Mouse (Mus musculus): ENCODE results near the gene Cnn3. TPM values are rescaled to one million over a fixed set of nuclear protein-coding genes. Genes with fewer than 3 reads are reported as not detected.

Cnn3 gene
- polyA plus RNA-seq, 1 experiment: 589 TPM

DNA sequence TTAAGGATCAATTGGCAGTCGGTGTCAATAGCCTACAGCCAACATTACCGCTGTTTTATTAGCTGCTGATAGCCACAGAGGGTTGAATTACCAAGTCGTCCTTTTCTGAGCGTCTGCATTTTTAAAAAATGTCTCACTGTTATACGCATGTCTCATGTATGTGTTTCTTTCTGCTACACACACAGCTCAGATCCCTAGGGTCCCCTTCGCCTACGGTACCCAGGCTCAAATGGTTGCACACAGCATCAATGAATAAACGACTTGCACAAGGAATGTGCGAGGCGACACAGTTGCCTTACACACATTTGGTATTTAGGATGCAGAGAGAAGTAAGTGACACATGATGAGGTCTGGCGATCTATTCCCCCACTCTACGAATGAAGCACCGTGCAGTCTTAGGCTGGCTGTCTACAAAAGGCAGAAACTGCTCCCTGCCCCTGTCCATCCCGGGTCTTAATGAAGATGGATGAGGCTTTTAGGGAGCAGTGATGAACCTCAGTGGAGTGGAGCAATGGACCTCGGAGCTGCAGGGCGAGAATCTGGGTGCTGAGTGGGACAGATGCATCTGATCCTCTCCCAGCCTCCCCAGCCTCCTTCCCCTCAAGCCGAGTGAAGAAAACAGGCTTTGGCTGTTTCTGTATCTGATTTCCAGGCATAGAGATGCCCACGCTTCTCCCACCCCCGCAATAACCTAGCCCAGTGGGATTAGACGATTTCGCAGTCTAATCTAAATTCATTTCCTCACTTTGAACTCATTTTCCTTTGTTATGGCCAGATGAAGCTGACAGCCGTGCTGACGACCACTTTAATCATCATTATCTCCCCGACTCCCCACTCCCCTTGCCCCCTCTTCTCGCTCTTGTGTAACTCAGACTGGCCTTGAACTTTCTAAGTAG is 57.2 kb downstream of the Cnn3 start:
- TF ChIP-seq TCF3 (IDR thresholded peaks at IDR 0.05; ENCODE audit: insufficient read length, low read depth): no peak
- no peak for TF ChIP-seq POLR2A (IDR thresholded peaks at IDR 0.05; ENCODE audit: insufficient read length, low read depth)
- no peak for TF ChIP-seq REST (IDR thresholded peaks at IDR 0.05; ENCODE audit: insufficient read depth, insufficient read length)
- no peak for TF ChIP-seq POLR2AphosphoS2 (IDR thresholded peaks at IDR 0.05; ENCODE audit: insufficient read length, low read depth)
- Histone ChIP-seq H3K4me3 (no peak overlapping the region), H3K79me2 (ENCODE audit: control insufficient read depth, insufficient read depth) (no peaks in the 10 kb centered on the region), H3K27me3 (ENCODE audit: control insufficient read depth, insufficient read depth, insufficient read length) (no peaks in the 10 kb centered on the region), H3K36me3 (ENCODE audit: control insufficient read depth, insufficient read depth) (no peaks in the 10 kb centered on the region), H3ac (ENCODE audit: control insufficient read depth, insufficient read length) (no peak overlapping the region), H3K4me2 (ENCODE audit: low read depth) (no peak overlapping the region)

DNA sequence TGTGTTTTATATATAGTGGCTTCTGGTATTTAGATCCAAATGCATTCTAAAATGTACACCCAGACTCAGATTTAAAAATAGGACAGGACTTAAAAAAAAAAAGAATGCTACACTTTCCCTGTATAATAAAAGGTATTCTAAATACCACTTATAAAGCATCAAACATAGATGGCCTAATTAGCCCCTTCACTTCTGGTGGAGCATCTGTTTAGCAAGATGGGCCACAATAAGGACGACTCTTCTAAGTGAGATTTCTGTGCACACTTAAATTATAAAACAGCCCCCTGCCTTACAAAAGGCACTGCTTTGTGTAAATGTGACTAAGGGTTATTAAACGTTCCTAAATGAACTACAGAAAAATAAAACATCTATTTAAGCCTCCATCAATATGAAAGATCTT is 58.9 kb downstream of the Cnn3 start:
- no peak overlapping the region for H3K4me2 ChIP-seq (ENCODE audit: low read depth)
- H3ac ChIP-seq (ENCODE audit: control insufficient read depth, insufficient read length): no peak overlapping the region
- TF ChIP-seq SRF (IDR thresholded peaks at IDR 0.05; ENCODE audit: control insufficient read depth, insufficient read length, low read depth) (no peak), E2F4 (IDR thresholded peaks at IDR 0.05; ENCODE audit: insufficient read depth) (no peak), MAX (IDR thresholded peaks at IDR 0.05; ENCODE audit: low read depth) (no peak), CEBPB (IDR thresholded peaks at IDR 0.05; ENCODE audit: insufficient read depth, poor library complexity, severe bottlenecking) (no peak), MYOG (IDR thresholded peaks at IDR 0.05; ENCODE audit: control insufficient read depth in 1 of 3, insufficient read depth in 1 of 3, insufficient read length in 2 of 3, low read depth in 2 of 3) (no peak), TCF12 (IDR thresholded peaks at IDR 0.05; ENCODE audit: insufficient read depth, poor library complexity, severe bottlenecking) (no peak)
- no peaks in the 10 kb centered on the region for H3K27me3 ChIP-seq (ENCODE audit: control insufficient read depth, insufficient read depth, insufficient read length)
- no peaks in the 10 kb centered on the region for H3K36me3 ChIP-seq (ENCODE audit: control insufficient read depth, insufficient read depth)
- H3K79me2 ChIP-seq (ENCODE audit: control insufficient read depth, insufficient read depth): no peaks in the 10 kb centered on the region
- no peak overlapping the region for H3K4me3 ChIP-seq

DNA sequence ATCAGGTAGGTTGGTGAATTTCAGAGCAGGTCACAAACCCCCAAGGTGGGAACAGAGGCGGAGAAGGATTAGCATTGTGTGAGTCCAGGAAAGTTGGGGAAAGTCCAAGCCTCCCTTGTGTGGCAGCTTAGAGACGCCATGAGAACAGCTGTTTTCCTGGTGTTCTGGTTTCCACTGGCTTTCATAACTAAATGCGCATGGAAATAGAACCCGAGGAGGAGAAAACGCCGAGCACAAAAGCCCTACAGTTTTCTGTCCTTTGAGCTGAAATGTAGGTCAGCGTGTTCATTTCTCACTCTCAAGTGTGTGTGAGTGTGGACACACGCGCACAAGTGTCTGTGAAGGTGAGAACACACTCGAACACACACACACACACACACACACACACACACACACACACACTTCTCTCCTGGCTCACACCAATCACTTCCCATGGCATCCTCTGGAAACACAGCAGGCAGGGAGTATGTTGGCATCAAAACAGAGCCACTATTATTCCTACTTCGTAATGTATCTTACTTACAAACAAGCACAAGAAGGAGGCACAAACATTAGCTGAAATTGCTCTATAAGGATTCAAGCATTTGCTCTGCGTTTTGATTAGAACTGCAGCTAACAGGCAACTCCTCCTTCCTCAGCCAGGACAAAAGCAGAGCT is 63.3 kb downstream of the Cnn3 start:
- TF ChIP-seq MYOD1 (IDR thresholded peaks at IDR 0.05; ENCODE audit: control insufficient read depth in 1 of 3, insufficient read length in 2 of 3, low read depth in 2 of 3) (peak in 2 of 3 experiments; percentile 44 to 47), TCF3 (IDR thresholded peaks at IDR 0.05; ENCODE audit: insufficient read length, low read depth) (no peak), MYOG (IDR thresholded peaks at IDR 0.05; ENCODE audit: control insufficient read depth in 1 of 3, insufficient read depth in 1 of 3, insufficient read length in 2 of 3, low read depth in 2 of 3) (peak in 1 of 3 experiments; percentile 4), TCF12 (IDR thresholded peaks at IDR 0.05; ENCODE audit: insufficient read depth, poor library complexity, severe bottlenecking) (peak; percentile 6), CEBPB (IDR thresholded peaks at IDR 0.05; ENCODE audit: insufficient read depth, poor library complexity, severe bottlenecking) (no peak)
- H3ac ChIP-seq (ENCODE audit: control insufficient read depth, insufficient read length): no peak overlapping the region
- no peaks in the 10 kb centered on the region for H3K27me3 ChIP-seq (ENCODE audit: control insufficient read depth, insufficient read depth, insufficient read length)
- H3K36me3 ChIP-seq (ENCODE audit: control insufficient read depth, insufficient read depth): no peaks in the 10 kb centered on the region
- H3K4me2 ChIP-seq (ENCODE audit: low read depth): peak overlapping the region; percentile 31
- H3K79me2 ChIP-seq (ENCODE audit: control insufficient read depth, insufficient read depth): no peaks in the 10 kb centered on the region
- no peak overlapping the region for H3K4me3 ChIP-seq

DNA sequence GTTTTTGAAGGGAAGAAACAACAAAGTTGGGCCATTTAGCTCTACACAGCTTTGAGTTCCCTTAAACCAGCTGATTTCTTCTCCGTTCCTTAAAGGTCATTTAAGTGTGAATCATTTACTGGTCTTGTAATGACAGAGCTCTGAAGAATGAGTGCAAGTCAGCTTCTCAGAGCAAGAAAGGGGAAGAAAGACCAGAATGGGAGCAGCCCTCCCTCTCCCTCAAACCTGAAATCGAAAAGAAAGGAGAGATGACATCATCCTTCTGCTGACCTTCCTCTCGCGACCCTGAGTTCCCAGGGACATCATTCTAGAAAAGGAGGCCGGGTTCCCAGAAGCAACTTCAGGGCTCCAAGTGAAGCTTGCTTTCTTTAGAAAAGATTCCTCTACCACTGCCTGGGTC is 64.6 kb downstream of the Cnn3 start:
- Histone ChIP-seq H3K79me2 (ENCODE audit: control insufficient read depth, insufficient read depth) (no peaks in the 10 kb centered on the region), H3K4me3 (no peak overlapping the region), H3K27me3 (ENCODE audit: control insufficient read depth, insufficient read depth, insufficient read length) (no peaks in the 10 kb centered on the region), H3K4me2 (ENCODE audit: low read depth) (no peak overlapping the region), H3K36me3 (ENCODE audit: control insufficient read depth, insufficient read depth) (no peaks in the 10 kb centered on the region), H3ac (ENCODE audit: control insufficient read depth, insufficient read length) (no peak overlapping the region)
- TF ChIP-seq POLR2A (IDR thresholded peaks at IDR 0.05; ENCODE audit: insufficient read length, low read depth) (no peak), MYOG (IDR thresholded peaks at IDR 0.05; ENCODE audit: control insufficient read depth in 1 of 3, insufficient read depth in 1 of 3, insufficient read length in 2 of 3, low read depth in 2 of 3) (no peak), MAX (IDR thresholded peaks at IDR 0.05; ENCODE audit: low read depth) (no peak), CEBPB (IDR thresholded peaks at IDR 0.05; ENCODE audit: insufficient read depth, poor library complexity, severe bottlenecking) (no peak), POLR2AphosphoS2 (IDR thresholded peaks at IDR 0.05; ENCODE audit: insufficient read length, low read depth) (no peak), SRF (IDR thresholded peaks at IDR 0.05; ENCODE audit: control insufficient read depth, insufficient read length, low read depth) (no peak), REST (IDR thresholded peaks at IDR 0.05; ENCODE audit: insufficient read depth, insufficient read length) (no peak), E2F4 (IDR thresholded peaks at IDR 0.05; ENCODE audit: insufficient read depth) (no peak), USF1 (IDR thresholded peaks at IDR 0.05; ENCODE audit: low read depth) (no peak), MYOD1 (IDR thresholded peaks at IDR 0.05; ENCODE audit: control insufficient read depth in 1 of 3, insufficient read length in 2 of 3, low read depth in 2 of 3) (no peak), TCF12 (IDR thresholded peaks at IDR 0.05; ENCODE audit: insufficient read depth, poor library complexity, severe bottlenecking) (no peak), TCF3 (IDR thresholded peaks at IDR 0.05; ENCODE audit: insufficient read length, low read depth) (no peak)

DNA sequence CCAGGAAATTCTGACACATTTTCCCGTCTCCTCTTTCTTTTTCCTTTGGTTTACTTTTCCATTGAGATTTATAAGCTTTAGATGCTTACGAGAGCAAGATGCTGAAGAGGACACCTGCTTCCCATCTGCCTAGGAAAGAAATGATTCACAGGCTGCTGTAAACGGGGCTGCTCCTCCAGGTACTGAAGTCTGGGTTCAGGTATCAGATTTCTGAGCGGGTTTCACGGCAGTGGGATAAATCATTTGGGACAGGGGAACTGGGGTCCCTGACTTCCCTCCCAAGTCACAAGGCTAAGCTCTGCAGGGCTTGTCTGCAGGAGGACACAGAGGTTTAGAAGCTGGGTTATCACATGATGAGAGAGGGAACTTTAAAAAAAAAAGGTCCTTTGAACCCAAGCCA is 65.7 kb downstream of the Cnn3 start:
- H3K36me3 ChIP-seq (ENCODE audit: control insufficient read depth, insufficient read depth): no peaks in the 10 kb centered on the region
- TF ChIP-seq REST (IDR thresholded peaks at IDR 0.05; ENCODE audit: insufficient read depth, insufficient read length): no peak
- no peak for TF ChIP-seq TCF3 (IDR thresholded peaks at IDR 0.05; ENCODE audit: insufficient read length, low read depth)
- TF ChIP-seq SRF (IDR thresholded peaks at IDR 0.05; ENCODE audit: control insufficient read depth, insufficient read length, low read depth): no peak
- no peak for TF ChIP-seq MYOD1 (IDR thresholded peaks at IDR 0.05; ENCODE audit: control insufficient read depth in 1 of 3, insufficient read length in 2 of 3, low read depth in 2 of 3)
- no peak for TF ChIP-seq USF1 (IDR thresholded peaks at IDR 0.05; ENCODE audit: low read depth)
- TF ChIP-seq POLR2A (IDR thresholded peaks at IDR 0.05; ENCODE audit: insufficient read length, low read depth): no peak
- no peak for TF ChIP-seq POLR2AphosphoS2 (IDR thresholded peaks at IDR 0.05; ENCODE audit: insufficient read length, low read depth)
- TF ChIP-seq CEBPB (IDR thresholded peaks at IDR 0.05; ENCODE audit: insufficient read depth, poor library complexity, severe bottlenecking): no peak
- TF ChIP-seq E2F4 (IDR thresholded peaks at IDR 0.05; ENCODE audit: insufficient read depth): no peak
- no peak for TF ChIP-seq MAX (IDR thresholded peaks at IDR 0.05; ENCODE audit: low read depth)
- TF ChIP-seq MYOG (IDR thresholded peaks at IDR 0.05; ENCODE audit: control insufficient read depth in 1 of 3, insufficient read depth in 1 of 3, insufficient read length in 2 of 3, low read depth in 2 of 3): no peak
- TF ChIP-seq TCF12 (IDR thresholded peaks at IDR 0.05; ENCODE audit: insufficient read depth, poor library complexity, severe bottlenecking): no peak
- no peak overlapping the region for H3ac ChIP-seq (ENCODE audit: control insufficient read depth, insufficient read length)
- no peaks in the 10 kb centered on the region for H3K79me2 ChIP-seq (ENCODE audit: control insufficient read depth, insufficient read depth)
- no peak overlapping the region for H3K4me3 ChIP-seq
- no peak overlapping the region for H3K4me2 ChIP-seq (ENCODE audit: low read depth)
- no peaks in the 10 kb centered on the region for H3K27me3 ChIP-seq (ENCODE audit: control insufficient read depth, insufficient read depth, insufficient read length)

Data from myocyte (in vitro differentiated cells).